Mouse (Mus musculus) heart, postnatal 0 days (tissue): ENCODE results near the gene Zdhhc21. TPM values are rescaled to one million over a fixed set of nuclear protein-coding genes. Genes with fewer than 3 reads are reported as not detected.
A peak's percentile ranks its signal among the peaks of the same experiment; 100 is the strongest.

Experiments
- ATAC-seq: fragments of 200-750 bp; cut with Nextera tagmentation; 2 replicates; pipeline ENCODE4 v1.8.0; 2017; ENCODE audit warnings: low read depth, moderate number of reproducible peaks, moderate library complexity; ENCODE audit not compliant: insufficient read depth
- DNase-seq: peaks from one replicate; pipeline ENCODE4 v3.0.0-alpha.2; 2016; ENCODE audit warnings: low spot score
- H3K27ac ChIP-seq: fragments of 300-500 bp; sonication (generic); 2 replicates; pipeline ENCODE4 v1.5.1; 2014; ENCODE audit warnings: low read depth, mild to moderate bottlenecking
- H3K27me3 ChIP-seq: fragments of 300-500 bp; sonication (generic); 2 replicates; pipeline ENCODE4 v1.6.1; 2014; ENCODE audit warnings: low read length, mixed read lengths; ENCODE audit not compliant: control insufficient read depth, insufficient read depth
- H3K36me3 ChIP-seq: fragments of 300-500 bp; sonication (generic); replicated peaks from 2 replicates; pipeline ENCODE4 v1.6.1; 2014; ENCODE audit warnings: low read length, mixed read lengths; ENCODE audit not compliant: control insufficient read depth, insufficient read depth
- H3K4me1 ChIP-seq: fragments of 300-500 bp; sonication (generic); 2 replicates; pipeline ENCODE4 v1.6.1; 2014; ENCODE audit warnings: antibody characterized with exemption; ENCODE audit not compliant: control insufficient read depth, insufficient read depth
- H3K4me2 ChIP-seq: fragments of 300-500 bp; sonication (generic); 2 replicates; pipeline ENCODE4 v1.6.1; 2014; ENCODE audit warnings: low read depth, mild to moderate bottlenecking, low read length, moderate library complexity
- H3K4me3 ChIP-seq: fragments of 300-500 bp; sonication (generic); 2 replicates; pipeline ENCODE4 v1.5.1; 2014; ENCODE audit warnings: low read depth, low read length
- H3K9ac ChIP-seq: fragments of 300-500 bp; sonication (generic); replicated peaks from 2 replicates; pipeline ENCODE4 v1.6.1; 2014; ENCODE audit warnings: low read depth, low read length, mixed read lengths
- H3K9me3 ChIP-seq: fragments of 300-500 bp; sonication (generic); replicated peaks from 2 replicates; pipeline ENCODE4 v1.6.1; 2016; ENCODE audit warnings: low read length; ENCODE audit not compliant: control insufficient read depth
- CTCF ChIP-seq: IDR thresholded peaks from 2 replicates; pipeline ENCODE4 v1.5.1; 2016; ENCODE audit warnings: antibody characterized with exemption, control low read depth, low read depth
- EP300 ChIP-seq: IDR thresholded peaks from 2 replicates; pipeline ENCODE4 v1.6.1; 2016; ENCODE audit warnings: antibody characterized with exemption, low read depth
- WGBS: fragments of 180-500 bp; shearing (Covaris S2); extraction: QIAGEN DNeasy Blood & Tissue Kit; methylation state at CpG from one replicate; pipeline ENCODE4 v1.1.7; 2014; 5-methylcytosine and 5-hydroxymethylcytosine counted together
- polyA plus RNA-seq: library from polyadenylated mRNA; unstranded; fragments of >200 nt; fragmentation: Nextera tagmentation; extraction: Ambion mirVana; gene quantifications from 2 replicates; pipeline ENCODE4 v1.2.1, GENCODE M21; 2015
- total RNA-seq: library from RNA; depleted of rRNA; stranded (reverse); fragments of >200 nt; gene quantifications from 2 replicates; pipeline ENCODE4 v1.2.3, GENCODE M21; 2014; ENCODE audit warnings: low replicate concordance

Gene Zdhhc21
- total and polyA plus RNA-seq, 2 experiments from 2014 or later = 5.4 to 32.1 TPM

DNA sequence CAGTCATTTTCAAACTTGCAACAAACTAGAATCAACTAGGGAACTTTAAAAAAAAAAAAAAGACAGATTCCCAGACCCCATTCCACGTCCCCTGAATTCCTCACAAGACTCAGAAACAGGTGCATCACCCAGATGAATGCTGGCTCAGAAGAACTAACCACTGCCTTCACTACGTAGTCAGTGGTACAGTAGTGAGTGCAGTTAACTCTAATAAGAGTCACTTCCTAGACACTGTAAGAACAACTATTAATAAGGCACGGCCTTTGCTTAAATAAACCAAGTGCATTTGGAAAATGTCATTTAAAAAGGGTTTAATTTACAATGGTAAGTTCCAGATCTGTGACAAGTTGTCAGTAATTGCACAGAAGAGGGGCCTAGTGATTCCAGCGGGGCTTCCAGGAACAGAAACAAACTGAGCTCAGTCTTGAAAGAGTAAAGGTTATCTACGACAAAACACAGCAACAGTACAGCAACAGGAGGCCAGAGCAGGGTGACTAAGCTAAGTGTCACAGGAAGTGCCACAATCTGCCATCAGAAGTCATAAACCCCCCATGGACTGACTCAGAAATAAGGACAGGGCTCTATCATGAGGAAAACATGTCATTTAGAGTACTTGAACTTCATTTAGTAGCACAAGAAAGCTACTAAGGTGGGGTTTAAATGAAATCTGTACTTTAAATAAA lies 11.1 kb downstream of the Zdhhc21 start:
- H3K4me2 ChIP-seq = no peak overlapping the region
- DNase-seq (peak; percentile 43), ATAC-seq (no peak)
- H3K4me1 ChIP-seq = peaks cover 6% of the 10 kb centered on the region; the same call in 1 of the 2 replicates
- no peak for TF ChIP-seq CTCF
- TF ChIP-seq EP300 = no peak
- 34% methylated on average over 5 of the region's 5 CpGs for WGBS
- H3K4me3 ChIP-seq = no peak overlapping the region
- no peaks in the 10 kb centered on the region for H3K9me3 ChIP-seq
- H3K9ac ChIP-seq = no peak overlapping the region
- 0 out of 2 replicates have a peak overlapping the region, but pooled peaks have one; percentile 34 for H3K27ac ChIP-seq
- peaks cover 12% of the 10 kb centered on the region for H3K36me3 ChIP-seq
- no peaks in the 10 kb centered on the region for H3K27me3 ChIP-seq

DNA sequence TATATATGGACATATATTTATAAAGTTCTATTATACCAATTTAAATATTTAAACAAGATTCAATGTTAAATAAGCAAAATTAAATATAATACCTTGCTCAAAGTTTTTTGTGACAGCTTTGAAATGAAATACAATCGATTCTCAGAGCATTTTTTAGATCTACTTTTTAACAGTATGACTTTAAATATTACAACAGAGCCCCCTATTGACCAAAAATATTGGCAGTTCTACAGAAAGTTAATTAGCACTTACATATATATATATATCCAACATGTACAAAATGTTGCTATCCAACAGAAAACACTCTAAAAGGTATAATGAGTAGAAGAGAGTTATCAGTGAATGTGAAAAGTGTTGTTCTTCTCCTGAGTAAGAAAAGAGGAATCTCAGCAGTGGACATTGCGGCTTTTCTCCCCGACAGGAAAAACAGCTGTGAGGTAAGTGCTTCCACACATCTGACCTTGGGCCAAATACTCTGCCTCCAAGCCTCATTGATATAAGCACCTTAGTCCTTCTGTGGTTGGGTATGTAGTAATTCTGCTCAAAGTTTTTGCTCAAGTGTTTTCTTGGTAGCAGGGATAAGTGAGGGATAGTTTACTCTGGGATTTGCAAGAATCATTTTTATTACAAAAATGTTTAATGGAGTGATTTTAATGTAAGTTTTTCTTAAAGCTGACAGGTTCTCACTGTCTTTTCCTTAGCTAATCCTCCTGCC lies 22.1 kb downstream of the Zdhhc21 start:
- no peak overlapping the region for H3K27ac ChIP-seq
- WGBS = 76% methylated on average over 3 of the region's 3 CpGs
- no peak for ATAC-seq
- no peak overlapping the region for H3K4me3 ChIP-seq
- no peaks in the 10 kb centered on the region for H3K9me3 ChIP-seq
- TF ChIP-seq CTCF (no peak), EP300 (no peak)
- H3K36me3 ChIP-seq = peaks cover 41% of the 10 kb centered on the region
- H3K4me2 ChIP-seq = no peak overlapping the region
- no peak for DNase-seq
- H3K4me1 ChIP-seq = no peaks in the 10 kb centered on the region
- no peaks in the 10 kb centered on the region for H3K27me3 ChIP-seq
- H3K9ac ChIP-seq = no peak overlapping the region

DNA sequence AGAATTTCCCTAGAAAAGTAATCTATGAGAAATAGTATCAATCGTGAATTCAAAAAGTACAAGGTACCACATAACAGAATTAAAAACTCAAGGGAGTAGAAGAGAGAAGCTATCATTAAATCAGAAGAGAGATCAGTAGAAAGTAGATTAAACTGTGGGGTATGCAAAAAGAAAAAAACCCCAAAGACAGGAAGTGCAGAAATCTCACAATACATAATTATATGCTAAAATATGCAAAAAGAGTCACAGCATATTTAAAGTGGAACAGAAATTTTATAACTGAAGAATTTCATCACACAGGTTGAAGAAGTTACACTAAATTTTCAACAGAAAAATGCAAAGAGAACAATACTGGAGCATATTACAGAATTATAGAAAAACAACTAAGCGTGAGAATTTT lies 28.6 kb downstream of the Zdhhc21 start:
- ATAC-seq = no peak
- Histone ChIP-seq H3K36me3 (peaks cover 20% of the 10 kb centered on the region), H3K4me1 (peaks cover 4% of the 10 kb centered on the region; the same call in 1 of the 2 replicates), H3K4me3 (no peak overlapping the region), H3K9ac (no peak overlapping the region), H3K27ac (no peak overlapping the region), H3K4me2 (no peak overlapping the region), H3K27me3 (no peaks in the 10 kb centered on the region), H3K9me3 (no peaks in the 10 kb centered on the region)
- no peak for DNase-seq
- 94% methylated on average over 2 of the region's 2 CpGs for WGBS
- TF ChIP-seq CTCF = no peak
- no peak for TF ChIP-seq EP300

DNA sequence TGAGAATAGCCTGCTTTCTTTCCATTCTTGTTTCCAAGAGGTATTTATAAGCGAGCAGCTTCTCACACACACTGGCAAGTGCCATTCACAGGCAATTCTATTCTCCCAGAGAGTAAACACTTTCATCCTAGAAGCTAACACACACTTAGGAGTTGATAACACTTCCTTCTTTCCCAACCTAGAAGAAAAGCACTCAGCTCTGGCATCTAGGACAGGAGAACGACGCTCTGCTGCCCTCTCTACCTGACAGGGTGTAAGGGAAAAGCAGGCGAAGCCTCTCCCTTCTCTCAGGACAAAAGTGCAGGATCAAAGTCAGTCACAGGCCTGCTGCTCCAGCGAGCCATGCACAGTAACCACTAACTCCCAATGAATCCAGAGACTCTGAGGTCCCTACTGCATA lies 30.3 kb downstream of the Zdhhc21 start:
- WGBS = 45% methylated on average over 5 of the region's 5 CpGs
- Histone ChIP-seq H3K27ac (no peak overlapping the region), H3K4me2 (no peak overlapping the region), H3K9me3 (no peaks in the 10 kb centered on the region), H3K4me1 (peaks cover 4% of the 10 kb centered on the region; the same call in 1 of the 2 replicates), H3K36me3 (peaks cover 8% of the 10 kb centered on the region), H3K4me3 (no peak overlapping the region), H3K9ac (no peak overlapping the region), H3K27me3 (no peaks in the 10 kb centered on the region)
- no peak for DNase-seq
- 0 out of 2 replicates have a peak, but pooled peaks have one; percentile 0 for TF ChIP-seq CTCF
- no peak for TF ChIP-seq EP300
- no peak for ATAC-seq

DNA sequence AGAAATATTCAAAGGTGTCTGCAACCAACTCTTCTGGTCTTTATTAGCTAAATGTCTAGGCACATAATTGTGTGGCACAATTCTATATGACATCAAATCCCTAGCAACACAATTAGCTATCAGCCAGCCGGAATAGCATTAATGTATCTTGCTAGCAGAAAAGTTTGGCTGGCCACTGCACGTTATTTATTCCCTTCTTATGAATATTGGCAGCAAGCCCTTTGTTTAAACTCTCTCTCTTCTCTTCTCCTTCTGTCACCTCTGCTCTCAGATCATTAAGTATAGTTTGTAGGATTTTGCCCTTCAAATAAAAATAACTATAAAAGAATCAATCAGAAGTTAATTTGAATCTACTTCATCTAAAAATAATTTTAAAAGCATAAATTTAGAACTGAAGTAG lies 32.8 kb downstream of the Zdhhc21 start:
- Histone ChIP-seq H3K27me3 (no peaks in the 10 kb centered on the region), H3K9ac (no peak overlapping the region), H3K27ac (no peak overlapping the region), H3K4me1 (peaks cover 4% of the 10 kb centered on the region; the same call in 1 of the 2 replicates), H3K36me3 (peaks cover 4% of the 10 kb centered on the region), H3K9me3 (no peaks in the 10 kb centered on the region), H3K4me2 (no peak overlapping the region), H3K4me3 (no peak overlapping the region)
- no peak for TF ChIP-seq EP300
- TF ChIP-seq CTCF = no peak
- ATAC-seq (no peak), DNase-seq (no peak)
- 39% methylated on average over 2 of the region's 2 CpGs for WGBS
